10 mouse cellular contexts compared by ENCODE assay signal in genomic region chr3:83769036-83769410, GRCm38 (mm10). TPM values are rescaled to one million over a fixed set of nuclear protein-coding genes. Genes with fewer than 3 reads are reported as not detected.
DNase-seq lines count a peak whose midpoint lies in the region; ATAC-seq and TF ChIP-seq lines count a peak whose summit lies in the region.
"Had no signal": no experiment of that assay in that cellular context is flagged by ENCODE, and none has a peak within 500 bp of the region (broad histone marks: within the 10 kb centered on the region; RNA-seq: fewer than 3 reads in every experiment).

No protein-coding gene starts in this region.

- intact Hi-C loops in left cerebral cortex, postnatal 4 days (cut with DNase I), result no loop called here

- H3K36me3 ChIP-seq in kidney, embryonic 16.5 days (ENCODE audit: insufficient read depth, low read length), result peaks cover 16% of the 10 kb centered on the region; the same call in 1 of the 2 replicates
- H3K36me3 ChIP-seq in kidney, adult 2 months (ENCODE audit: control insufficient read depth, insufficient read depth, low read length), result no peaks in the 10 kb centered on the region
- peaks cover 51% of the 10 kb centered on the region for H3K36me3 ChIP-seq in embryonic facial prominence, embryonic 14.5 days (ENCODE audit: control insufficient read depth, insufficient read depth, low read length)
- no peaks in the 10 kb centered on the region for H3K36me3 ChIP-seq in intestine, embryonic 15.5 days
- H3K36me3 ChIP-seq in neural tube, embryonic 13.5 days, result peaks cover 7% of the 10 kb centered on the region; the same call in 1 of the 2 replicates

- H3K4me1 ChIP-seq in kidney, embryonic 16.5 days (ENCODE audit: insufficient read depth, low read length), result peaks cover 20% of the 10 kb centered on the region
- H3K4me1 ChIP-seq in kidney, adult 2 months (ENCODE audit: control insufficient read depth, insufficient read depth, low read length), result no peaks in the 10 kb centered on the region
- peaks cover 15% of the 10 kb centered on the region for H3K4me1 ChIP-seq in embryonic facial prominence, embryonic 14.5 days (ENCODE audit: control insufficient read depth, insufficient read depth, low read length)
- H3K4me1 ChIP-seq in intestine, embryonic 15.5 days (replicated peaks), result peaks cover 14% of the 10 kb centered on the region
- peaks cover 46% of the 10 kb centered on the region for H3K4me1 ChIP-seq in neural tube, embryonic 13.5 days (replicated peaks)

- peak overlapping the region; percentile 37 for H3K4me3 ChIP-seq in kidney, embryonic 16.5 days (ENCODE audit: low read length)
- no peak overlapping the region for H3K4me3 ChIP-seq in kidney, adult 2 months (ENCODE audit: insufficient read depth, low read depth, low read length)
- peak overlapping the region; percentile 69 for H3K4me3 ChIP-seq in embryonic facial prominence, embryonic 14.5 days (ENCODE audit: low read depth, low read length)
- H3K4me3 ChIP-seq in intestine, embryonic 15.5 days (replicated peaks), result no peak overlapping the region
- H3K4me3 ChIP-seq in neural tube, embryonic 13.5 days, result peak overlapping the region; percentile 58

- peak overlapping the region; percentile 74 for H3K4me2 ChIP-seq in kidney, embryonic 16.5 days (replicated peaks; ENCODE audit: low read depth, low read length)
- peak overlapping the region; percentile 91 for H3K4me2 ChIP-seq in embryonic facial prominence, embryonic 14.5 days (ENCODE audit: low read depth, low read length)
- H3K4me2 ChIP-seq in intestine, embryonic 15.5 days (replicated peaks), result peak overlapping the region; percentile 33
- peak overlapping the region; percentile 94 for H3K4me2 ChIP-seq in neural tube, embryonic 13.5 days

- peaks cover 7% of the 10 kb centered on the region; the same call in 1 of the 2 replicates for H3K27me3 ChIP-seq in kidney, embryonic 16.5 days (ENCODE audit: insufficient read depth, low read length)
- 0 out of 2 replicates have a peak, but pooled peaks cover 1% of the 10 kb centered on the region for H3K27me3 ChIP-seq in kidney, adult 2 months (replicated peaks; ENCODE audit: control insufficient read depth, insufficient read depth, low read length)
- no peaks in the 10 kb centered on the region for H3K27me3 ChIP-seq in embryonic facial prominence, embryonic 14.5 days (replicated peaks; ENCODE audit: control insufficient read depth, insufficient read depth, low read length)
- H3K27me3 ChIP-seq in intestine, embryonic 15.5 days (replicated peaks), result peaks cover 15% of the 10 kb centered on the region; the same call in 1 of the 2 replicates
- peaks cover 23% of the 10 kb centered on the region for H3K27me3 ChIP-seq in neural tube, embryonic 13.5 days

- 13% methylated on average over 10 of the region's 10 CpGs for WGBS in kidney, embryonic 16.5 days
- 25% methylated on average over 10 of the region's 10 CpGs for WGBS in kidney, adult 2 months
- 29% methylated on average over 10 of the region's 10 CpGs for WGBS in embryonic facial prominence, embryonic 14.5 days
- WGBS in intestine, embryonic 15.5 days, result 40% methylated on average over 10 of the region's 10 CpGs
- WGBS in neural tube, embryonic 13.5 days, result 8% methylated on average over 10 of the region's 10 CpGs

- no peak; the same call in 1 of the 2 replicates for TF ChIP-seq CTCF in kidney, adult 2 months (conservative IDR thresholded peaks at IDR 0.05; ENCODE audit: insufficient read depth, insufficient read length, low read depth, low read length)

- no peak for DNase-seq in kidney, adult 2 months
- DNase-seq in embryonic facial prominence, embryonic 14.5 days (ENCODE audit: low spot score), result no peak
- DNase-seq in thymus, postnatal 25 days, result no peak
- no peak for DNase-seq in left cerebral cortex, postnatal 4 days
- DNase-seq in cerebellum, adult 9-10 months, result no peak
- DNase-seq: cerebellum, adult 11-12 months had no signal

- TF ChIP-seq POLR2A in kidney, adult 2 months (IDR thresholded peaks at IDR 0.05; ENCODE audit: low read depth, low read length), result no peak

- no peak overlapping the region for H3K27ac ChIP-seq in kidney, embryonic 16.5 days (ENCODE audit: low read length)
- H3K27ac ChIP-seq in kidney, adult 2 months (ENCODE audit: insufficient read depth, low read depth, low read length), result no peak overlapping the region
- 0 out of 2 replicates have a peak overlapping the region, but pooled peaks have one; percentile 6 for H3K27ac ChIP-seq in embryonic facial prominence, embryonic 14.5 days (replicated peaks; ENCODE audit: low read depth, low read length)
- no peak overlapping the region for H3K27ac ChIP-seq in intestine, embryonic 15.5 days
- no peak overlapping the region for H3K27ac ChIP-seq in neural tube, embryonic 13.5 days (replicated peaks)

- H3K9ac ChIP-seq in kidney, embryonic 16.5 days (replicated peaks; ENCODE audit: low read length), result peak overlapping the region; percentile 40
- peak overlapping the region; percentile 87 for H3K9ac ChIP-seq in embryonic facial prominence, embryonic 14.5 days (ENCODE audit: low read depth, low read length)
- H3K9ac ChIP-seq in intestine, embryonic 15.5 days, result no peak overlapping the region
- peak overlapping the region; percentile 57; the same call in 1 of the 2 replicates for H3K9ac ChIP-seq in neural tube, embryonic 13.5 days

- no peaks in the 10 kb centered on the region for H3K9me3 ChIP-seq in kidney, embryonic 16.5 days (ENCODE audit: low read length)
- no peaks in the 10 kb centered on the region for H3K9me3 ChIP-seq in embryonic facial prominence, embryonic 14.5 days (ENCODE audit: control insufficient read depth, low read length)
- no peaks in the 10 kb centered on the region for H3K9me3 ChIP-seq in intestine, embryonic 15.5 days
- no peaks in the 10 kb centered on the region for H3K9me3 ChIP-seq in neural tube, embryonic 13.5 days

- no peak for ATAC-seq in kidney, embryonic 16.5 days (ENCODE audit: low FRiP score, low TSS enrichment)
- ATAC-seq in embryonic facial prominence, embryonic 14.5 days (ENCODE audit: low read depth), result no peak
- ATAC-seq in intestine, embryonic 15.5 days, result no peak
- ATAC-seq in neural tube, embryonic 13.5 days (ENCODE audit: low read depth), result no peak

RNA-seq across cellular contexts. Expression of gene Sfrp2, which starts 2.9 kb away (rescaled TPM):
- 166 and 172 TPM in 2 replicates for polyA plus RNA-seq in kidney, embryonic 16.5 days (2015; fragmentation: Nextera tagmentation; extraction: Ambion mirVana)
- polyA plus RNA-seq in kidney, adult 2 months (2012; rRNA removed), result 14.0 and 30.5 TPM in 2 replicates
- polyA plus RNA-seq in embryonic facial prominence, embryonic 14.5 days (2014; fragmentation: Nextera tagmentation; extraction: Ambion mirVana), result 605 and 677 TPM in 2 replicates
- polyA plus RNA-seq in intestine, embryonic 15.5 days (2015; fragmentation: Nextera tagmentation; extraction: Ambion mirVana), result 93.8 and 109 TPM in 2 replicates
- 97.3 and 103 TPM in 2 replicates for polyA plus RNA-seq in neural tube, embryonic 13.5 days (2015; fragmentation: Nextera tagmentation; extraction: Ambion mirVana)
- 10 to 100 TPM; 12.7 to 14.1 TPM for total RNA-seq in left cerebral cortex, postnatal 4 days (2021)
- total RNA-seq: MEL had no signal

Comparison
In these comparisons a context has a peak if more than half of its experiments do, and no peak if none do; other contexts are left out.
1. H3K4me3 ChIP-seq: peak in kidney, embryonic 16.5 days (single experiment), embryonic facial prominence, embryonic 14.5 days (single experiment) and neural tube, embryonic 13.5 days (single experiment); none in kidney, adult 2 months (single experiment) and intestine, embryonic 15.5 days (single experiment).
2. H3K4me2 ChIP-seq: peak in every context shown above with its lines; median percentile 94 in neural tube, embryonic 13.5 days; 91 in embryonic facial prominence, embryonic 14.5 days; 74 in kidney, embryonic 16.5 days; 33 in intestine, embryonic 15.5 days.